Mouse (Mus musculus) B cell, adult 2 months (primary cell): ENCODE data around the gene Anapc2.

Experiments used
- DNase-seq, 2 experiments: peaks; one replicate each; pipeline ENCODE4 v3.0.0; 2022

Anapc2 gene

DNA sequence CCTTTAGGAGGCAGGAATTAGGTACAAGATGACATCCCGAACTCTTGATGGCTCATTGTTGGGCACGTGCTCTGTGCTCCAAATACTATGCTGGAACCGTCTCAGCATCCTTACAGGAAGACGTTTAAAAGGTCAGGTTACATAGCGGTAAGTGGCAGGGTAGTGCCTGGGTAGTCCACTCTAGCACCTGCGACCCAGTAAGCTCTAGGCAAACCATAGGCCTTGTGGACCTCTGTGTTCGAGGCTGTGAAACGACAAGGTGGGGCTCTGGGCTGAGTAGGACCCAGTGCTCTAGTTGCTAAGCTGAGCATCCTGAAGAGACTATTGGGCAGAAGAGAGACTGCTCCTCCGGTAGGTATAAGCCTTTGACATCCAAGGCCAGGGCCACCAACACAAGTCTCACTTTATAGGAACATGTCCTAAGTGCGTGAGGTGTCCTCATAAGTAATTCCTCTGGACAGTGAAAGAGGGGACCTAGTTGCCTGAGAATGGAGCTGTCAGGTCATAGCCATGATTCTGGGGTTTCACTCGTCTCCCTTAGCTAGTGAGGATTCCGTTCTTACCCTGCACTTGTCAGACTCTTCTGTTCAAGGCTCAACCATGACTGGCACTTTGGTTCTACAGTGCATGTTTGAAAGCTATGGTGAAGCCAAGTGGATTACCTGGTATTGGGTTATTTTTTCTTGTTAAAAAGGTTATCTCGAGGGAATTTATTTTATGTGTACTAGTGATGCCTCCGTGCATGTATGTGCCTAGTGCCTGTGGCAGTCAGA lies 33.5 kb downstream of the Anapc2 start:
- no peak for DNase-seq

DNA sequence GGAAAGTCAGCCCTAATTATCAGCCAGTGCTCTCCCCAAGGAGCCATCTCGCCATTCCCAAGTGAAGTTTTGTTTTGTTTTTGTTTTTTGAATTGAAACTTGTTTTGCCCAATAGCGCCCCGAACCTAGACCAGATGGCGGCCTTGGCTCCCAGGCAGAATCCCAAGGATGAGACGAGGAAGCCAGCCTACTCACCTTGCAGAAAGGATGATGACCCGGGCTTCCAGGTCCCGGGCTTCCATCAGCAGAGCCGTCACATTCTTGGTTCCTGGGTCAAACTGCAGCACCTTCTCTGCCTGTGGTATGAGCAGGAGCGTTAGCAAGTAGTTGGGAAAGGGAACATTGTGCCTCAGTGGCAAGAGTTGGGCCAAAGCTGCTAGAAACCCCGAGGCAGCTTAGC lies 37.9 kb downstream of the Anapc2 start:
- no peak for DNase-seq

DNA sequence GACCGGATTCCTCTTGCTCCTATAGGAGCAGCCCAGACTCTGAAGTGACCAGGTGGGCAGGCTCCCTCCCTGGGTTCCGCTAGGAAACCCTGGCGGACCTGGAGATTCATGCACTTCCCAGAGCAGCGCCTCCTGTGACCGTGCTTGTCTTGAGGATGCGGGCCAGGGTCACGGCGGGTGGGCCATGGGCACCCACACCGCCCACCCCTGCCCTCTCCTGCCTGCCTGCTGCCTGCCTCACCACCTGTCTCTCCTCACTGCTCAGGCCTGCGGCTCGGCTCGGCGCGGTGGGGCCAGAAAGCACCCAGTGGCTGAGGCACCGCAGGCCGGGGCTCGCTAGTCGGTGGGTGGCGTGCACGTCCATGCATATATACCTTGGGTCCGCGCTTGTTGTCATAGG lies 38.7 kb downstream of the Anapc2 start:
- DNase-seq, result no peak

DNA sequence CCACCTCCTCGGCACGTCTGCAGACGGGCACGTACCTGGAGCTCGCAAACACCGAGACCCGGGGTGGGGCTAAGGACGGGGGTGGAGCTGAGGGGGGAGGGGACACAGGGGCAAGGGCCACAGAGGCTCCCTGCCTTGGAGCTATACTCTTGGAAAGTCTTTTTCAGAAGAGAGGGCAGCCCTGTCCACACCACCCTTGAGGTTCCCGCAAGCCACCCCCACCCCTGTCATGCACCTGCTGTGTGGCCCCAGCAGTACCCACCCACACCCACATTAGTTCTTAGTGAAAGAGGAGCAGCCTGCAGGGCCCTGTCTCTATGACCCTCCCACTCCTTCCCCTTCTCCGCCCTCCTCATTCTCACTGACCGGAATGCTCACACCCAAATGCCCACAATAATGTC lies 39.2 kb downstream of the Anapc2 start:
- no peak for DNase-seq

DNA sequence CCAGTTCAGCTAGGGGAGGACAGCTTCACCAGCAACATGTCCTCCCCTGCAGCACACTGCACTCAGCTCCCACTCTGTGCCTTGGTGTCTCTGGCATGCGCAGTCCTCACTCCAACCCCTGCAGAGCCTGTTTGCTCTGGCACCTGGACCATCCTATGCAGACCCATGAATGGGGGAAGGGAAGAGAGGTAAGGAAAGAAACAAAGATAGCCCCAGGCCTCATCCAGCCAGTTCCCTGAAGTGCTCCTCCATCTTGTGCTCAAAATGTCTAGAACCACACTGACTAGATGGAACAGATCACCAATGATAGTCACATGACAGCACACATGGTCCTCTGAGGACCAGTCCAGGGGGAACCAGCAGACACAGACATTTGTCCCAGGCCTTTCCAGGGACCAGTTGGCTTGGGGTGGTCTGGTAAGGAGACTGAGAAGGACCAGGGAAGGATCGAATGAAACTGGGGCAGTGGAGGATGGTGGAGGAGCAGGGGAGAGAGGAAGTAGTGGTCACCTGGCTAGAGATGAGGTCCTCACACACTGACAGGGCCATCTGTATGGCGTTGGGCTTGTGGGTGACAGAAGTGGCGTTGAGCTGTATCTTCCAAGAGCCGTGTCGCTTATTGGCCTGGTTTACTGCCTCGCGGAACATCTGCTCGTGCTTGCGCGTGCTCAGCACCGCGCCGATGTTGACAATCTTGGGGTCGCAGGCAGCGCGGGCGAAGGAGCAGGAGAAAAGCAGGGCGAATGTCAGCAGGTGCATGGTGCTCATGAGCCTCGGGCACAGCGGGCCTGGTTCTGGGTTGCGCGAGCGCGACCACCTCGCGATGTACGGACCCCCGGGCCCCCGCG lies 46.1 kb downstream of the Anapc2 start:
- no peak for DNase-seq

DNA sequence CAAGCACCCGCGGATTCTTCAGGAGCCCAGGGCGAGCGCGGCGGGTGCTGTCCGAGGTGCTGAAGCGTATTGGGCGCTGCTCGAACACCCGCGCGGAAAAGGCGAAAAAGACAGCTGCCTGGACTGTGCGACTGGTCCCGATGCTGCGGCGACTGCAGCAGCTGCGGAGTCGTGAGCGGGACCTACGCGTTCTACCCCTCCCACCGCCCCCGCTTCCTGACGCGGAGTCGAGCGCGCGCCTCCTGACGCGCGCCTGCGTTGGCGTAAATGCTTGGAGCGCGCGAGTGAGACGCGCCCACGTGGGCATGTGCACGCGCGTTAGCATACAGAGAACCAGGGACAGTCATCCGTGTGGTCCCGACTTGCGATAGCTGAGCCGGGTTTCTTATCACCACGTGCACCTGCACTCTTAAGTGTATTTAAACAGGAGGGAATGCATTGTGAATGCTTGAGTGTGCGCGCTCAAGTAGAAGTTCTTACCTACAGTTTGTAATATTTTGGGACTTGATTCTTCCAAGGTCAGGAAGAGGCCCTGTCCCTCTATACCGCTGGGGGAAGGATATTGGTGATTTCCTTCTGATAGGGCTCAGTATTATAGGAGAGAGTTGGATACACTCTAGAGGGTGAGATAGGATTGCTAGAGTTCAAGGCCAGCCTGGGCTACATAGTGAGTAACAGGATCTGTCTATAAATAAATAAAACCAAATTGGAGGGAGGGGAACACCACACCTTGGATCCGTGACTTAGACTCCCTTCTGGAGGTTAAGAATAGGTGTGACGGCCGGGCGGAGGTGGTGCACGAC lies 46.9 kb downstream of the Anapc2 start, which contains the start of gene Grin1:
TSS of gene Grin1 (minus strand) at position 217 of the 803 bp plus-strand sequence.
- DNase-seq, result peak; percentile 64 to 73

DNA sequence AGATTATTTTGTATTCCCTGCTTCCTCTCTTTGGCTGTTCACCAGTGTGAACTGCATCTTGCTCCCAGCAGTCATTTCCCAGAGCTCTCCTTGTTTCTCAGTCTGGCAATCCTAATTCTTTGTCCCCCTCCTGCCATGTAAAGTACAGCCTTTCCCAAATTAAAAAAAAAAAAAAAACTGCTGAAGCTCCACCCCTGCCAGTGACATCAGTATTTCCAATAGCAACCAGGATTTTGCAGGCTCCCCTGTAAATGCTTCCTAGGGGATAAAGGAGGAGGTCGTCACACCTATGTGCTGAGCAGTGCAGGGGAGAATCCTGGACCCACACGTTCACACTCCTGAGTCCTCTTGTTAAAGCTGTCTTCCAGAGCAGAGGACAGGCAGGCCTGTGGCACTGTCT lies 47.8 kb downstream of the Anapc2 start:
- DNase-seq, result no peak

DNA sequence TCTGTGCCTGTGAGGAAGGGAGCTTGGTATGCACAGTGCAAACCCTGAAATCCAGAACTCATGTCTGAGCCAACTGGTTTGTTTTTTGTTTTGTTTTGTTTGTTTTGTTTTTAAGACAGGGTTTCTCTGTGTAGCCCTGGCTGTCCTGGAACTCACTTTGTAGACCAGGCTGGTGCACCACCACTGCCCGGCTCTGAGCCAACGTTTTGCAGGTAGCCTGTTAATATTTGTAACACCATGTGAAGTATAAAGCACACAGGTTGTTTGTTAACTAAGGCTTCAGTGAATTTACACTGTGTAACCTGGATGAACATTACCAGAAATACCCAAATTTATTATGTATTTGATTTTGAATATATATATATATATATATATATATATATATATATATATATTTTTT lies 53.8 kb downstream of the Anapc2 start:
- DNase-seq, result no peak

DNA sequence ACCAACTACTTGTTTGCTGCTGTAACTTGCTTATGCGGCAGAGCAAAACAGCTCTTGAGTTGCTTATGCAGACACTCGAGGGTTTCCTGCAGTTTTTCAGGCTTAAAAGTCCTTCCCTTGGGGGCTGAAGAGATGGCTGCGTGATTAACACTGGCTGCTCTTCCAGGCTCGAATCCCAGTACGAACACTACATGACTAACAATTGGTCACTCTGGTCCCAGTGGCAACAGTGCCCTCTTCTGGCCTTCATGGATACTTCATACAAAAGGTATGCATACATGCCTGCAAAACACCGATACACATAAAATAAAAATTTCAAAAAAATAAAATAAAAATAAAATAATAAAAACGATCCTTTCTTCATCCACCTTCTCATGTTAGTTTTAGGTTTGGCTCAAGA lies 56.2 kb downstream of the Anapc2 start:
- peak; percentile 30 to 32 for DNase-seq

DNA sequence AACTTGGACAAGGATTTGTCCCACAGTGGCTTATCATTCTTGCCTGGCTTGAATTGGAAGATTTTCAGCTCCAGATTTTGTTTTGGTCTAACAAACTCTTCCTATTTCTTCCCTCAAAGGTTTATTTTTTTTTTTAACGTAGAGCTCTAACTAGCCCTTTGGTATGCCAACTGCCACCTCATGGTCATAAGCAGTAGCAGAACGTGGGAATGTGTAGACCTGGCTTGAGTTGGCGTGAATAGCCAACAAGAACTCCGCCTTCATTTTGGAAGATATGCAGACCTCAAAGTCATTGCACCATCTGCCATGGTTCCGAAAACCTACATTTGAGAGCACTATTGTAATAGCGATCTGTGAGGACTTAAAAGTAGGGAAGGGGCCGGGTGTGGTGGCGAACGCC lies 59.2 kb downstream of the Anapc2 start:
- DNase-seq, result no peak

DNA sequence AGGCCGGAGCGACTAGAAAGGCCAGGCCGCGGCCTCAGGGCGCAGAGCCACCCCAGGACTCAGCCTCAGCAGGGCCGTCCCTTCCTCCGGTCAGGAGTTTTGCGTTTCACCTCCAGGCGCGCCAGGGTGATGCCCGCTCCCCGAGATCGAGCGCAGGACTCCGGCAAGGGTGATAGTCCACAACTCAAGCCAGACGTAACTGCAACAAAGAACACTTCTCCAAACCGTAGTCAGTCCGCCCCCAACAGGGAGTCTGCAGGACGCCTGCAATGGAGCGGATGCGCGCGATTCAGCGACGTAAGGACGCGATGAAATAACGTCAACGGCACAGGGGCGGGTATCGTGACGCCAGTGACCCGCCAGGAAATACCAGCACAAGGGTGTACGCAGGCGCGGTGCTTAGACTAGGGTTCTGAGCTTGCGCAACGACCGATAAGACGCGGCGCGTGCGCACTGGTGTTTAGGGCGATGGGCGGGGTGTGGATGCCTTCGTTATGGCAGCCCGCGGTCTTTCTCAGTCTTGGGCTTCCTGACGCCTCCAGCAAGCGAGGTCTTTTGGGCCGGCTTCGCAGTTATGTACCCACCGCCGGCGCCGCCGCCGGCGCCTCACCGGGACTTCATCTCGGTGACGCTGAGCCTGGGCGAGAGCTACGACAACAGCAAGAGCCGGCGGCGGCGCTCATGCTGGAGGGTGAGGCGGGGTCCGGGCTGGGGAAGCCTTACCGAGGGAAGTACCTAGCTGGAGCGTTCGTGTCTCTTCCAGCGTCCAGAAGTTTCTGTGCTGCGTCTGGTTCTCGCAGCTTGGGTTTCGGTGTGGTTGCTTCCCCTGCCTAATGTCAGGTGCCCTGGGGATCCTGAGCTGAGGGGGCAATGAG lies 60.2 kb downstream of the Anapc2 start, which contains the start of gene Man1b1:
TSS of gene Man1b1 (plus strand) at position 53 of the 875 bp plus-strand sequence.
- peak; percentile 99 for DNase-seq

DNA sequence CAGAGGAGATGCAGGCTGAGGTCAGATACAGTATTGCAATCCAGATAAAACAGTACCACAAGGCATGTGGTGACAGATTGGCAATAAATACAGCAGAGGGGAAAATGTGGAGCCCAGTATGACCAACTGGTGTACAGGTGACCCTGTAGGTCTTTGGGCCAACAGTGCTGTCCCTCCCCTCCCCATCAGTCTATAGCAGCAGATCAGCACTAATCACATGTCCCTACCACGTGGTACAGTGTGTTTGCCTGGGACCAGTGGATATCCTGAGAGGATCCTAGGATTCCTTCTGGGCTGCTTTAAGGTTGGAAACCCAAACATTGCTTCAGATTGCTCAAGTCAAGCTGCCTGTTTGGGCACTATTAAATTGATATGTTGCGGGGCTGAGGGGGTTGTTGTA lies 61.3 kb downstream of the Anapc2 start:
- DNase-seq, result no peak
